Mouse (Mus musculus) heart, embryonic 11.5 days (tissue): ENCODE measurements at regions not wholly inside any gene's neighbourhood (a gene's known extent, or its start where the extent isn't known, plus 50 kb on each side); places are given as distances from the start of the nearest gene placed in this dataset.

Experiments used
- ATAC-seq: fragments of 200-750 bp; cut with Nextera tagmentation; replicated peaks from 2 replicates; pipeline ENCODE4 v1.8.0; 2017; ENCODE audit warnings: moderate library complexity; ENCODE audit not compliant: insufficient number of reproducible peaks, low FRiP score, low TSS enrichment
- H3K27ac ChIP-seq: fragments of 300-500 bp; sonication (generic); 2 replicates; pipeline ENCODE4 v1.5.1; 2014; ENCODE audit warnings: mild to moderate bottlenecking, low read depth, low read length
- H3K27me3 ChIP-seq: fragments of 300-500 bp; sonication (generic); 2 replicates; pipeline ENCODE4 v1.6.1; 2014; ENCODE audit warnings: mild to moderate bottlenecking, low read length, mixed read lengths; ENCODE audit not compliant: control insufficient read depth, insufficient read depth
- H3K36me3 ChIP-seq: fragments of 300-500 bp; sonication (generic); 2 replicates; pipeline ENCODE4 v1.6.1; 2014; ENCODE audit warnings: mild to moderate bottlenecking, low read length, moderate library complexity, mixed read lengths; ENCODE audit not compliant: control insufficient read depth, insufficient read depth
- H3K4me1 ChIP-seq: fragments of 300-500 bp; sonication (generic); 2 replicates; pipeline ENCODE4 v1.6.1; 2014; ENCODE audit warnings: low read length; ENCODE audit not compliant: control insufficient read depth, insufficient read depth
- H3K4me2 ChIP-seq: fragments of 300-500 bp; sonication (generic); 2 replicates; pipeline ENCODE4 v1.6.1; 2014; ENCODE audit warnings: mild to moderate bottlenecking, moderate library complexity
- H3K4me3 ChIP-seq: fragments of 300-500 bp; sonication (generic); 2 replicates; pipeline ENCODE4 v1.5.1; 2014; ENCODE audit warnings: low read depth, low read length
- H3K9ac ChIP-seq: fragments of 300-500 bp; sonication (generic); 2 replicates; pipeline ENCODE4 v1.6.1; 2014; ENCODE audit warnings: mild to moderate bottlenecking, low read depth, low read length, moderate library complexity
- H3K9me3 ChIP-seq: fragments of 300-500 bp; sonication (generic); replicated peaks from 2 replicates; pipeline ENCODE4 v1.6.1; 2016; ENCODE audit warnings: low read length; ENCODE audit not compliant: control insufficient read depth
- WGBS: fragments of 180-500 bp; shearing (Covaris S2); extraction: QIAGEN DNeasy Blood & Tissue Kit; methylation state at CpG from one replicate; pipeline ENCODE4 v1.1.7; 2014; ENCODE audit not compliant: insufficient replicate concordance; 5-methylcytosine and 5-hydroxymethylcytosine counted together

DNA sequence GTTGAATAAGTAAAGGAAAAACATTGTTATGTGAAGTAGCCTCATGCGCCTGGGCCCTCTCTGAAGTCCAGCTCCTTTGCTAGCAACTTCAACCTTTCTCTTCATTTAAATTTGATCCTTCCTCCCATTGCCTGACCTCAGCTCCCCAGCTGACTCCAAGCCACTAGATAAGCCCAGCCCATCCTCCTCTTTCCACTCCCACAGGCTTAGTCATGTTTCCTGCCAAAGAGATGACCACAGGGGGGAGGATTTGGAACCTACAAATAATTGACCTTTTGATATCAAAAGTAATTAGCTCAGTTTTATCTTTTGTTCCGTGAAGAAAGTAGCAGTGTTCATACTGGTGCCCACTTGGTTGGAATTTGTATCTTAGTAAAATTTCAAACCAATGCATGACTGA lies 345.7 kb upstream of the Zmiz1 start:
- 46% methylated on average over 2 of the region's 2 CpGs for whole genome bisulfite sequencing
- Histone ChIP-seq H3K27me3 (no peaks in the 10 kb centered on the region), H3K4me1 (peaks cover 17% of the 10 kb centered on the region), H3K27ac (no peak overlapping the region), H3K36me3 (no peaks in the 10 kb centered on the region), H3K9me3 (no peaks in the 10 kb centered on the region), H3K4me2 (no peak overlapping the region), H3K4me3 (no peak overlapping the region), H3K9ac (no peak overlapping the region)
- no peak for ATAC-seq

- Histone ChIP-seq H3K4me3 (no peak overlapping the region), H3K4me1 (peaks cover 4% of the 10 kb centered on the region; the same call in 1 of the 2 replicates), H3K4me2 (no peak overlapping the region), H3K27me3 (no peaks in the 10 kb centered on the region), H3K9ac (no peak overlapping the region), H3K9me3 (no peaks in the 10 kb centered on the region), H3K36me3 (no peaks in the 10 kb centered on the region), H3K27ac (no peak overlapping the region)
- ATAC-seq, result no peak
- 50% methylated on average over 4 of the region's 4 CpGs for WGBS
Measured at GRCm38 (mm10) chr14:25116424-25116823, 342.6 kb upstream of the Zmiz1 start.

DNA sequence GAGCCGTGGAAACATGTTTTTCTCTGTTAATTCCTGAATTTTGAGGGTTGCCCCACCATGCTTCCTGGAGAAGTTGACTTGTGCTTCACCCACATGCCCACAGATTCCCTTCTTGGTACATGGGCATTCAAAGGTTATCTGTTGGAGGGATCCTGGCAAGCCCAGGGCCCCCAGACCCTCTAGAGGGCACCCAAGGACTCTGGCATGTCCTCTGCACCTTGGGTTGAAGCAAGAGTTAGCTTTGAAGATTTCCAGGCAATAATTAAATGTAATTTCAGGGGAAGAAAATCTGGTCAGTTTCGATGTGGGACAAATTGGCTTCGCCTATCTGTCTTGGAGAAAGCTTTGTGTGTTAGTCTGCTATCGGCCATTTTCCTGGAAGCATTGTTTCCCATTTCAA lies 339.0 kb upstream of the Zmiz1 start:
- H3K9me3 ChIP-seq, result no peaks in the 10 kb centered on the region
- no peaks in the 10 kb centered on the region for H3K27me3 ChIP-seq
- no peak overlapping the region for H3K27ac ChIP-seq
- no peak overlapping the region for H3K4me2 ChIP-seq
- no peak overlapping the region for H3K9ac ChIP-seq
- no peaks in the 10 kb centered on the region for H3K4me1 ChIP-seq
- 82% methylated on average over 4 of the region's 4 CpGs for WGBS
- no peak overlapping the region for H3K4me3 ChIP-seq
- no peaks in the 10 kb centered on the region for H3K36me3 ChIP-seq
- ATAC-seq, result no peak

DNA sequence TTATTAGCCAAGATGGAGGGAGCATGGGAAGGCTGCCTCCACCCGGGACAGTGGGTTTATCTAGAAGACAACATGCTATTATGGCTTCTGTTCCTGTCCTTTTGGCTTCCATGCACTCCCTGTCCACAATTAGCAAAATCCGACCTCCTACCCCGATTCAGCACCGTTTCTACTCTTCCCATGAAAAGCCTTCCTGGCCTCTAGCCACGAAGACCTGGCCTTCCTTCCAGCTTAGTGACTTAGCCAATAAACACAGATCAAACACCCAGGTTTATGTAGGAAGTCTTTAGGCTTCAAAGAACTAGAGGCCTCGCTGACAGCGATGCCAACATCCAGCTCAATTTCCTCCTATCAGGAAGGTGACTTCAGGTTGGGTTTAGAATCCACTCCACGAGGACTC lies 338.5 kb upstream of the Zmiz1 start:
- Histone ChIP-seq H3K27ac (no peak overlapping the region), H3K4me3 (no peak overlapping the region), H3K4me2 (no peak overlapping the region), H3K9me3 (no peaks in the 10 kb centered on the region), H3K36me3 (no peaks in the 10 kb centered on the region), H3K27me3 (no peaks in the 10 kb centered on the region), H3K4me1 (no peaks in the 10 kb centered on the region), H3K9ac (no peak overlapping the region)
- WGBS, result 67% methylated on average over 8 of the region's 8 CpGs
- no peak for ATAC-seq

DNA sequence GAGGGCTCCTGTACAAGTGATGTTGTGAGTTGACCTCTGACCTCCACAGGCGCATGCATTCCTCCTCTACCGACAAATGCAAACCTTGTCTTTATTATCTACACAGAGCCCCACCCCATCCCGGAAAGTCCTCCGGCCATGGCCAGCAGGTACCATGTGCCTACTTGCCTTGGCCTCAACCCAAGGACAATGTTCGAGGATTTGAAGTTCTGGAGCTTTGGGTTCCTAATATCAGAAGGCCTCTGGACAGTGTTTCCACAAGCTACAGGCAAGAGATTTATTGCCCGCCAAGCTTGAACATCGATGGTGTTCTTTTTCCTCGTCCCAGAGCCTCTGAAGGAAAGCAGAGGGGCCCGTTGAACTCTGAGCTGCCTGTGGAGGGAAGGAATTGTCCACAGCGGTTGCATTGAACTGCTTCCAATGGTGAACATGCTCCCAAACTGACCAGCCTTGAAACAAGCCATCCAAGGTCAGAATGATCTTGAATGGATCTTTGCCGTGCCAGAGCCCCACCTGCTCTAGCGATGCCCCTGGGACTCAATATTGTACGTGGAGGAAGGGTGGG lies 335.9 kb upstream of the Zmiz1 start:
- Histone ChIP-seq H3K27me3 (no peaks in the 10 kb centered on the region), H3K4me2 (no peak overlapping the region), H3K36me3 (no peaks in the 10 kb centered on the region), H3K4me3 (no peak overlapping the region), H3K9ac (no peak overlapping the region), H3K27ac (no peak overlapping the region), H3K9me3 (no peaks in the 10 kb centered on the region), H3K4me1 (no peaks in the 10 kb centered on the region)
- no peak for ATAC-seq
- 80% methylated on average over 13 of the region's 13 CpGs for WGBS

GRCm38 (mm10) chr14:25123541-25124337 lies 335.2 kb upstream of the Zmiz1 start:
- Histone ChIP-seq H3K4me1 (no peaks in the 10 kb centered on the region), H3K4me3 (no peak overlapping the region), H3K9ac (no peak overlapping the region), H3K9me3 (no peaks in the 10 kb centered on the region), H3K36me3 (no peaks in the 10 kb centered on the region), H3K4me2 (no peak overlapping the region), H3K27ac (no peak overlapping the region), H3K27me3 (no peaks in the 10 kb centered on the region)
- no peak for ATAC-seq
- 61% methylated on average over 18 of the region's 18 CpGs for WGBS

DNA sequence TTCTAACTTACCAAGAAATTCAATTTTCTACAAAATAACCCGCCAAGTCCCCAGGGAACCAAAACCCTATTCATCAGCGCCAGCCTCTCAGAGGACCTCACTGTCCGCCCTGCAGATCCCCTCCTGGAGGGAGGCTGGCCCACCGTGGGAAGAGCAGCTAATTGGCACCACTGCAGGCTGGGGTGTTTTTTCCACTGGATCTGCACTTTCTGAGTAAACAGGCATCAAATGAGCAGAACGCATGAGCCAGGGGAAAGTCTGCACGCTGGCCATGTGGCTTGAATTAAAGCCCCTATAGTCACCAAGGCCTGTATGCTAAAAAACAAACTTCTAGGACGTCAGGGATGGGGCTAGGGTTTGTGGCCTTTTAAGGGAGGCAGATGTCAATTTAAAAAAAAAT lies 332.4 kb upstream of the Zmiz1 start:
- ATAC-seq, result no peak

DNA sequence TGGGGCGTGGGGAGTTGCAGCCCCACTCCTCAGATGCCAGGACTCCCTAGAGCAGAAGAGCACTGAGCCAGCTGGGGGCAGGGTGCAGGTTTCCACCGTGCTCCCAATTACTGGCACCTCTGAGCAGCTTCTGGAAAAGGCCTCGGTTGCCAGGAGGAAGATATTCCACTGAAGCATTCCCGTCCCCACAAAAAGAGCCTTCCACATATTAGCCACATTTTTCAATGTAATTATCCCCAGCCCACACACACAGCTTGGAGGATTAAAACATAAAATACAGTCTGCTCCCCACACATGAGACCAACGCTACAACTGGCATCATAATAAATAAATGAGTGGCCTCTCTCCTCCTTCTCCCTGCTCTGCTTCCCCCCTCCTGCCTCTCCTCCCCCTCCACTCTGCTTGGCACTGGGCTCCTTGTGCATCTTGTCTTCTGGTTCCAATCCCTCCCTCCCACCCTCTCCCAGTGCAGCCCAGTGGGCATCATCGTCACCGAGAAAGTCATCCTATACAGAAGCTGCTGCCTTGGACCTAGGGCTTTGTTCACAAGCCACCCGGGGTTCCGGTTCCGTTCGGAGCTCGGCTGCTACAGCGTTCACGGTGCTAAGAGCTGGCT lies 331.3 kb upstream of the Zmiz1 start:
- no peak overlapping the region for H3K27ac ChIP-seq

More for the DNA sequence above, 332.4 kb upstream of the Zmiz1 start:
- Histone ChIP-seq H3K4me2 (no peak overlapping the region), H3K4me1 (no peaks in the 10 kb centered on the region), H3K27me3 (no peaks in the 10 kb centered on the region), H3K9me3 (no peaks in the 10 kb centered on the region), H3K36me3 (no peaks in the 10 kb centered on the region), H3K9ac (0 out of 2 replicates have a peak overlapping the region, but pooled peaks have one; percentile 3), H3K27ac (no peak overlapping the region), H3K4me3 (no peak overlapping the region)
- WGBS, result 50% methylated on average over 7 of the region's 7 CpGs

More for the DNA sequence above, 331.3 kb upstream of the Zmiz1 start:
- Histone ChIP-seq H3K27me3 (no peaks in the 10 kb centered on the region), H3K4me1 (no peaks in the 10 kb centered on the region), H3K9ac (no peak overlapping the region), H3K4me2 (no peak overlapping the region), H3K36me3 (no peaks in the 10 kb centered on the region), H3K4me3 (no peak overlapping the region), H3K9me3 (no peaks in the 10 kb centered on the region)
- no peak for ATAC-seq
- WGBS, result 48% methylated on average over 14 of the region's 14 CpGs
